Mouse (Mus musculus) right cerebral cortex, adult 2 months (tissue): Measurements from ENCODE around the gene AW822073.
"Not testable (repeated sequence)": the region's sequence is repeated elsewhere in the genome, so short reads cannot be mapped to it uniquely, and the experiment has no call there.

Source experiments
- DNase-seq, 2 experiments: peaks; one replicate each; pipeline ENCODE4 v3.0.0; 2021 to 2022; ENCODE audit warnings: low spot score in 2 of 2

AW822073 gene

GRCm38 (mm10) chr10:58221571-58221970 is 3.2 kb downstream of the AW822073 start:
- not testable (repeated sequence) for DNase-seq

DNA sequence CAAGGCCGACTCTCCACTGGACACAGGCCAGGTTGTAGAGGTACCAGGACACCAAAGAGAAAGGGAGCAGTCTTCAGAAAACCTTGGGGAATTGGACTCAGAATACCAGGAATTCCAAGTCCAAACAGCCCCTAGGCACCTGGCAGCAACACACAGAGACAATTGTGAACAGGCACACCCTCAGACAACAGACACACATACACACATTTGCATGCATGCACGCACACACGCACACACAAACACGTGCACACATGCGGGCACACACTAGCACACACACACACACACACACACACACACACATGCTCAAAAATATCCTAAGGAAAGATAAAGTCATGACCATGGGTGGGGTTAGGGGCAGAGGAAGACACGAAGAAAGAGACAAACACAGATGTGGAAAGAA is 4.0 kb downstream of the AW822073 start:
- DNase-seq, result no peak

DNA sequence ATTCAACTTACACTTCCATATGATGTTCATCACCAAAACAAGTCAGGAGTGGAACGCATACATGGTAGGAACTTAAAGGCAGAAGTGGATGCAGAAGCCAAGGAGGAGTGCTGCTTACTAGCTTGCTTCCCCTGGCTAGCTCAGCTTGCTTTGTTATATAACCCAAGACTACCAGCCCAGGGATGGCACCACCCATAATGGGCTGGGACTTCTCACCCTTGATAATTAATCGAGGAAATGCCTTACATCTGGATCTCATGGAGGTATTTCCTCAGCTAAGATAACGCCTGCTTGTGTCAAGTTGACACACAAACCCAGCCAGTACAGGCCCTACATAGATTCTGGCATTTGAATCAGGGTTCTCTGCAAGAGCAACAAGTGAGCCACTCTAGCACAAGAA is 7.4 kb downstream of the AW822073 start:
- no peak for DNase-seq

GRCm38 (mm10) chr10:58215353-58215752 is 9.4 kb downstream of the AW822073 start:
- DNase-seq, result no peak

- no peak for DNase-seq
These were observed 9.8 kb downstream of the AW822073 start for GRCm38 (mm10) chr10:58214934-58215333.

DNA sequence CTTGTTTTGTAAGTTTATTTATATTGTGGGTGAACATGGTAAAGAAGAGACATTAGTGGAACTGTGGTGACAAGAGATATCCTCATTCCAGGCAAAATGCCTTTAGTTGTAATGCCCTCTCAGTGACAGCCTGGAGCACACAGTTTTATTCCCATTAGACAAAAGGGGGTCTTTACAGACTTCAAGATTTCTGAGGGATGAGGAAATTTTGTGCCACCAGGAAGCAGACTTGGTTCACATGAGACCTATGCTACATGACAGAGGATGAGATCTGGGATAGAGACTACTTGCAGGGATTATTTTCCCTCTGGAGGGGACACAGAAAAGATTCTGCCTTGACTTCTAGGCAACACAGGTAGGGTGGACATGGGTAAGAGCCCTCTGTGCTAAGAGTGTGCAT is 10.2 kb downstream of the AW822073 start:
- no peak for DNase-seq

DNA sequence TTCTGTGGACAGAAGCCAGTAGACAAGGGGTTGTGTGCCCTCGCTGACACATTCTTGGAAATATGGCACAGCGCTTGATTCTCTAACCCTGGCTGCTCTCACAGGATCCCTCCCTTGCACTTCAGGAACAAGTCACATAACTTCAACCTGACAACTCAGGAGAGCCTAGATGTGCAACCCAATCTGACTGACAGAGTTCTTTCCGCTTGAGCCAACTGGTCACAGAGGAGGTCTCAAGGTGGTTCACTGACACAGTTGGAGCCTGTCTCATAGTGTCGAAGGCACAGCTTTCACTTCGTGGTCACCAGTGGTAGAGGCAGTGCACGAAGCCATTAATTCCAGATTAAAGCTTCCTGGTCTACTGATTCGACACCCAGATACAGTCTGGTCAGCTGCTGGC is 12.5 kb downstream of the AW822073 start:
- no peak for DNase-seq

DNA sequence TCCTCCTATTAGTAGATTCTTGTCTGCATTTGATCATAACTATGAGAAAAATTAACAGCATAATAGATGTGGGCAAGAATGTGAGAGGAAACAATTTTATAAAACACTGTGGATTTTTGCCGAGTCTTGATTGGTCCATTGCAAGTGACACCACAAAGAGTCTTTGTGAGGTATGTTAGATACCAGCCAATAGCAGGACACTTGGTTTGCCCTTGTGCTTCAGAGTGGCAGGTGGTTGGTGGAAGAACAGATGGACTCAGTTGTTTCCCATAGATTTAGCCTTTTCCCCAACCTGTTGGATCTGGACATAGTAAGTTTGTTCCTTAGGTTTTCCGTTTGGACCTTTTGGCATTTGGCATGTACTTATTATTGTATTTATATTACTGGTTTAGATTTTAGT is 13.5 kb downstream of the AW822073 start:
- no peak for DNase-seq

- DNase-seq, result no peak
These were observed 14.2 kb downstream of the AW822073 start for GRCm38 (mm10) chr10:58210514-58210913.

- DNase-seq, result no peak
These were observed 14.8 kb downstream of the AW822073 start for GRCm38 (mm10) chr10:58209710-58210467.

DNA sequence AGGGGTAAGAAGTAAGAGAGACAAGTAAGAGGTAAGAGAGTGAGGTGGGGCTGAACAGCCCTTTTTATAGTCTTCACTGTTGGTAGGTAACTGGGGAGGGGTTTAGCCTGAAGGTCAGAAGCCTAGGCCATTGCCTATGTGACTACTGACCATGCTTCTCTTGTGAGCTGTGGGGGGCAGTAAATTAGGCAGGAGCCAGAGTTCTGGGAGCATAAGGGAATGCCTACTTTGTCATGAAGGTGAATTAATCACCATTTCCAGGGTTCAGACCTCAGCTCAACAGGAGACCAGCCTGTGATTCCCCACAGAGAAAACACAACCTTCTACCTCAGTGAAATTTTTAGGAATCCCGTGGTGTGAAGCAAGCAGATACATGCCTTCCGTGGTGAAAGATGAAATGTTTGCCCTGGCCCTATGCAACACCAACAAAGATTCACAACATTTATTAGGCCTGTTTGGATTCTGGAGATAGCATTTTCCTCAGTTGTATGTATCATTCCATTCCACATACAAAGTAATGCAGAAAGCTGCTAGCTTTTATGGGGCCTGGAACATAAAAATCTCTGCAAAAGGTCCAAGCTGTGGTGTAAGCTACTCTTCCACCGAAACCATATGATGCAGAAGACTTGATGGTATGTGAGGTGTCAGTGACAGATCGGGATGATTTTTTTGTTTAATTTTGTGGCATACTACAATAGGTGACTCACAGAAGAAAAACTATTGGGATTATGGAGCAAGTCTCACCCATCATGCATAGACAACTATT is 17.9 kb downstream of the AW822073 start:
- no peak for DNase-seq

DNA sequence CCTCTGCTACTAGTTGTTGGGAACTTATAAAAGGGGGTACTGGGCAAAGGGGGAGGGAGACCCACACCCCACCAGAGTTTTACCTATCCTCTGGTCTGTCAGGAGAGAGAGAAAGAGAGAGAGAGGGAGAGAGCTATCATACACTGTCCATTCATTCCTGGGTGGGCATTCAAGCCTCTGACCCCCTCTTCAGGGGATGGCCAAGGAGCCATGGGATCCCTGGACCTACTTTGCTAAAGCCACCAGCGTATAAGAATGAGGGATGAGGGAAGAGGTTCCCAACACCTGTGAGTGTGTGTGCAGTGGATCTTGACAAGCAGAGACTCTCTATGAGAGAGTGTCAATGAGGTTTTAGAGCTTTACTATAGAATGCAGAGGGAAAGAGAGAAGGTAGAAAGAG is 18.7 kb downstream of the AW822073 start:
- DNase-seq, result no peak
